Mouse (Mus musculus) liver (tissue): ENCODE data around the gene Fbln1.
A peak's percentile ranks its signal among the peaks of the same experiment; 100 is the strongest.

Source experiments
- DNase-seq: peaks from one replicate; pipeline ENCODE4 v3.0.0-alpha.2; 2020; ENCODE audit warnings: mixed read lengths

The Fbln1 gene

DNA sequence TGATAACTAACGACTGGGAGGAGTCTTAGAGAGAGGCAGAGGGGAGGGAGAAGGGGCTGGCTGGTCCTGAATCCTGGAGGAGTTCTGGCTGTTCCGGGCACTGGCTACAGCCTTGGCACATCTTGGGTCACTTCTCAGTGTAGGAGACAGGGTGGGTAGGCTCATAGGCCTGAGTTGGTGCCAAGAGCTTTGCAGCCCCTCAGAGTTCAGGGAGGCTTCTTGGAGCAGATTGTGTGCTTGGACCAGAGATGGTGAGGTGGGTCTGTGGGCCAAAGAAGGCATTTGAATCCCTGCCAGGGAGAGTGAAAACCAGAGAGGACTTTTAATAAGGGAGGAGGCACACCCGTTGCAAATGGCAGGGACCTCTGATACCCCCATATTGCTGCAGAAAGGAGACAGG lies 1.3 kb downstream of the Fbln1 start:
- no peak for DNase-seq

DNA sequence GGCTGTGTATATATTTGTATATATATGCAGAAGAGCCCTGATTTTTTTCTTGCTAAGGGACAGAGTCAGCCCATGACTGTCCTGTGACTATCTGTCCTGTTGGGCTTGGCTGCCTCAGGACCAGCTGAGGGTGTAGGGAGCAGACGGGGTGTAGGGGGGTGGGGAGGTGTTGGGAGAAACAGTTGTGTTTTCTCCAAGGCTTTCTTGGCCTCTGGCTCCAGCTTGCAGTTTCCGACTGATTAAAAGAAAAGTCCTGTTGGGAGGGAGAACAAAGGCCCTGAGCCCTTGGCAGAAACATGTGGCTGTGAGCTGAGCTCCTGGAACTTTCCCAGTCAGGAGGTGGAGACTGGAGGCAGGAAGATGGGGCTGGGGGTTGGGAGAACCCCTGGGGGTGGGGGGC lies 2.0 kb downstream of the Fbln1 start:
- no peak for DNase-seq

DNA sequence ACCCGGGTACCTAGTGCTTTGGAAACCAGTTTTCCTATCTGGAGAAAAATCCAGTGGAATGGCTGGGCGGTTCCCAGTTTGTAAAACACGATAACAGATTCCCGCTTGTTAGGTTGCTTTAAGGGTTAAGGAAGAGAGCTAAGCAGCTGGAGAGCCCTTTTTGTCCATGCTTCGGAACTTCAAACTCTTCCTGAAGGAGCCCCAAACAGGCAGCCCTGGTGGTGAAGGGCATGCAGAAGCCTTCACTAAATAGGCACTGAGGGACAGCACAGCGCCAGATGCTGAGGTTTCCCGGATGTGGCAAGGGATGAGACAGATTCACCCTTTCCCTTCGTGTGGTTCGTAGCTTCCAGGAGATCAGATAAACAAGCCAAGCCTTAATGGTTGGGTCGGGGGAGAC lies 2.6 kb downstream of the Fbln1 start:
- no peak for DNase-seq

DNA sequence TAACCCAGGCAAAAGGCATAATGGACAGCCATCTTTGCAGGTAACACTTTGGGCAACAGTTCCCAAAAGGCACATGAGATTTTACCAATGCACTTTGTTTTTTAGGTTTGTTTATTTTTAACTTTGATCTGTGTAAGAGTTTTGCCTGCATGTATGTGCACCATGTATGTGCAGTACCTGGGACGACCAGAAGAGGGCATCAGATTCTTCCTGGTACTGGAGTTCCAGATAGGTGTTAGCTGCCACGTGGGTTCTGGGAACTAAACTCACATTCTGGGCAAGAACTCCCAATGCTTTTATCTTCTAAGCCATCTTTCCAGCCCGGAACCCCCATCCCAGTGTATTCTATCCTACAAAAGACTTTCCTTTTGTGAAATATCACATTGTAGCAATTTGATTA lies 3.6 kb downstream of the Fbln1 start:
- DNase-seq, result peak; percentile 34

DNA sequence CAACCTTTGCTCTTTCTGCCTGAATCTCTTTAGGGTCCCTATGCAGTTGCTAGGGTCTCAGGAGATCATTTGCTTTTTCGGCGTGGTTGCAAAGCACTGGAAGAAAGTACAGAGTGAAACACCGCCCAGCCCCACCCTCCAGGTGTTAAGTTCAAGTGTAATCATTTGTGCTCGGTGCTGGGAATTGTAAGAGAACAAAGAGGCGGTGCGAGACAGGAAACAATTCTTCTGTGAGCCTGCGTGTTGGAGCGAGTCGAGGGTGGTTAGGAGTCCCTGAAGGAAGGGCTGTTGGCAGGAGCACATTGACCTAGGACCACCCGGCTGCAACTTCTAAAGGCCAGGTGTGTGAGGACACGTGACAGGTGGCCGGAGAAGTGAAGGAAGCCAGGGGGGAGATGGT lies 4.9 kb downstream of the Fbln1 start:
- DNase-seq, result no peak

DNA sequence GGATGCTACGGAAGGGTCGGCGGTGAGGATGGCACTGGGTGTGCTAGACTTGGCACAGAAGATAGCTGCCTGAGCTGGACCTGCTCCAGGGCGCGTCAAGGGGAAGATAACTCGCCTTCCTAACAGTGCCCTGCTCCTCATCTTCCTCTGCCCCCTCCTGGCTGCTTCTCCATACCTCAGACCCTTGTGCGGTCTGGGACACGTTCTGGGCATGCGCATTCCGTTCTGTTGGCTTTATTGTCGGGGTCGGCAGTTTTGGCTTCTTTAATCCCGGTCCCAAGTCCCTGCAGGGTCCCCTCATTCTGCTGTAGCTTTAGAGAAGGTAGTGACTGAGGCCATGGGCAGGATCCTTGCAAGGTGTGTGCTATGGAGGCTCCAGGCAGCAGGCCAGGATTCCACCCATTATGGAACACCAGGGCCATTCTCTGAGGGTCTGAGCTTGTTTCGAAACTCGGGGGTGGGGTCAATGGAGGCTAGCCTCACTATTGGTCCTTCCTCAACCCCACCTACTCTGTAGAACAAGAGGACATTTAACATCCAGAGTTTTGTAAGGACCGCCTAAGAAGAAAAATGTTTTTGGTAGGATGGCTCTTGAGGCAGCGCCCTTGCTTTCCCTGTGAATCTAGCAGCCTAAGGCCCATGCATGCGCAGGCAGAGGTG lies 5.5 kb downstream of the Fbln1 start:
- no peak for DNase-seq

DNA sequence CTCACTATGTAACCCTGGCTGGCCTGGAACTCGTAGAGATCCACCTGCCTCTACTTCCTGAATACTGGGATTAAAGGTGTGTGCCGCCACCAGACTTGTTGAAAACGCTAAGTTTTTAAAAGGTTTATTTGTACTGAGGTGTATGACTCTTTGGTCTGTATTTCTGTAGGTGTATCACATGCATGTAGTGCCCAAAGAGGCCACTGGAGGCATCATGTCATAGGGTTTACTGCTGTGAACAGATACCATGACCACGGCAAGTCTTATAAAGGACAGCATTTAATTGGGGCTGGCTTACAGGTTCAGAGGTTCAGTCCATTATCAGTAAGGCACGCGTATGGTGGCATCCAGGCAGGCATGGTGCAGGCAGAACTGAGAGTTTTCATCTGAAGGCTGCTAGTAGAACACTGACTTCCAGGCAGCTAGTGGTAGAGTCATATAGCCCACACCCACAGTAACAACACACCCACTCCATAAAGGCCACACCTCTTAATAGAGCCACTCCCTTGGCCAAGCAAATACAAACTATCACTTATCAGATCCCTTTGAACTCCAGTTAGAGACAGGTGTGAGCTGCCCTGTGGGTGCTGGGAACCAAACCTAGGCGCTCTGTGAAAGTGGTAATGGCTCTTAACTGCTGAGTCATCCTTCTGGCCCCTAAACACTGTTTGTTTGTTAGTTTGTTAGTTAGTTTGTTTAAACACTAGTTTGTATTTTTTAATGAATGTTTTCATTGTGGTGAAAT lies 10.5 kb downstream of the Fbln1 start:
- no peak for DNase-seq

DNA sequence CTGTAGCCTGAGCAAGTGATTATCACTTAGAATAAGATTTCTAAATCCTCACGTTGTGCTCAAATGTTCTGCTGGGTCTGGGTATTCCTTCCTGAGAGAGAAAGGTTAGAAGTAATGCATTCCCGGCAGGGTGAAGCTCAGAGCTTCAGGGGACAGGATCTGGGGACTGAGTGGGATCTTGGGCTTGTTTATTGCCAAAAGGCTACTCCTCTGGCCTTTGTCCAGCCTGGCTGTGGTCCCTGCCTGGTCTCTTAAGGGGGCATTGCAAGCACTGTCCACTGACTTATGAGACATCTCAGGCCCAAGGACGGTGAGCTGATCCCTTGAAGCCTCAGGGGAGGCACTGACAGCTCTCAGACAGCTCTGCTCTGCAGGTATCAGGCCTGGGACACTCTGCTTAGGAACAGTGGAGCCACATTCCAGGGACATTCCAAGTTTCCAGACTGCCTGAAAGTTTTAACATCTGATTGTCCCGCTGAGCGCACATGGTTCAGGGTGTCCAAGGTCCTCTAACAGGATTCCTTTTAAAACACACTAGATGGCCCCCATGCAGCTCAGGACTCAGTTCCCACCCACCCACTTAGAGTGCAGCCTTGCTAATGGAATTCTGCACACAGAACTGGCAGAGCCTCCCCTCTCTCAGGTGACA lies 13.0 kb downstream of the Fbln1 start:
- no peak for DNase-seq

DNA sequence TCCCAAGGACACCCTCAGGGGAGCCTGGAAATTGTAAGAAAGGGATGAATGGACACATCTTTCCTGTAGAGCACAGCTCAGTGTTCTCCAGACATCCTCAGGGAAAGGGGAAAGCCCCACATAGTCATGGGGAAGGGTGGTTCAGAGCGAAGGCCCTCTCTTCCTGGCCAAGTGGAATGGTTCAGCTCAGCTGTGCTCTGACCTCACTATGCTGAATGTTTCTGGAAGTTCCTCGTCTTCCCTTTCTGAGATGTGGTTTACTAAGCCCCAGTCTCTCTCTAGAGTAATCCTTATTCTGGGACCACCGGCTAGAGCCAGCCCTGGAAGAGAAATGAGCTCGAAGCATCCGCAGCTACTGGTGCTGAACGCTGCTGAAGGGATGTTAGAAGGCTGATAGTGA lies 14.6 kb downstream of the Fbln1 start:
- no peak for DNase-seq

DNA sequence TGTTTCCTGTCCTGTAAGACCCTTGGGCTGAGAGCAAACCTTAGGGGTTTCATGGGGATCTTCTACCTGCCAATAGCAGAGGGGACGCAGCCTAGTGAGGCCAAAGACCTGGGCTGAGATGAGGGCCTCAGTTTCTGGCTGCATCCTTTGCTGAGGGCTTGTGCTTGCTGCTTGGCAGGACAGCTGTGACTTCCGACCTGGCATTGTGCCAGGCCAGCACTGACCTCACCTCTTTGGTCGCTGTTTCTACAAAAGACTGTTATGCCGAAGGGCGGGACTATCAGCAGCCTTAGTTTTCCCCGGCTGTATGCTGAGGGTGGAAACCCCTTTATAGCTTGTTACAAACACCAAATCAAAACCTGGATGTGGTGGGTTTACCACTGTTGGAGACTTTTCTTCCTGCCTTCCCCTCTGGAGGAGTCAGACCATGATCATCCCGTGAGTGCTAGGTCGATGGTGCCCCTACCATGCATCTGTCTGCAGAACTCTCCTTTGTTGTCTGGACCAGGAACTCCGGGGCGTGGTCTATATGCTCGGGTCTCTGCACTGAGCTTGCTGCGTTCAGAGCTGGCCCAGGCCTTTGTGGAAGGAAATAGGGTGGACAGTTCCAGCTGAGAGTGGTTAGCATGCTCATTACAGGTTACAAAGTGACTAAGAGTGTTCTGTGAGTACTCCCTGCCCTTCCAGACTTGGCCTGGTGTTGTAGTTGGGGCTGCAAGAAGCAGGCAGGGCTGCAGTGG lies 15.5 kb downstream of the Fbln1 start:
- DNase-seq, result no peak

DNA sequence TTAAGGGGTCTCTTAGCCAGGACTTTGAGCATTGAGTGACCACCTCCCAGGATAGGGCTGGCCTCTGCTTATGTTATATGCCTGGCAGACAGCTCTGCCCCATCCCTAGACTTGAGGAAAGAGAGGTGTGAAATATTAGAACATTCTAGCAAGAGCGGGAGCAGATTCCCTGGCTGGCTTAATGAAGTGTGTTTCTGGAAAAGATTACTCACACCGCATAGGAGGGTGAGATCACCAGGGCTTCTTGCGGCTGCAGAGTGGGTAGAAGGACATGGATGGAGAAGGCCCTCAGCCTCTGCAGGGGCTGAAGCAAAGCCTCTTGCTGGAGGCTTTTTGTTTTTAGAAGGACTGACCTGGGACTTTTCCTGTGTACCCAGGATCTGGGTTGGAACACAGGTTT lies 19.9 kb downstream of the Fbln1 start:
- DNase-seq, result no peak

DNA sequence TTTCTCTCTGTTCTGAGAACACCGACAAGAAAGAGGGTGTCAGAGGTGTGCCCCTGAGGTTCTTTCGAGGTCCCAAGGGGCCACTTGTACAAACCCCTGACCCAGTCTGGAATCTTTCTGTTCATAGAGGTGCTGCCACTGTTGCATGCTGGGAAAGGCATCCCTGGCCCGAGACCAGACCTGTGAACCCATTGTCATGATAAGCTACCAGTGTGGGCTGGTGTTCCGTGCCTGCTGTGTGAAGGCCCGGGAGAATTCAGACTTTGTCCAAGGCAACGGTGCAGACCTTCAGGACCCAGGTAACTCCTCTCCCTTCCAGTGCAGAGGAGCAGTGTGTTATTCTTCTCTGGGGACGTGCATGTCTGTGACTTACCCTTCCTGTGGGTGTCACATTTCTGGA lies 21.1 kb downstream of the Fbln1 start:
- DNase-seq, result no peak

DNA sequence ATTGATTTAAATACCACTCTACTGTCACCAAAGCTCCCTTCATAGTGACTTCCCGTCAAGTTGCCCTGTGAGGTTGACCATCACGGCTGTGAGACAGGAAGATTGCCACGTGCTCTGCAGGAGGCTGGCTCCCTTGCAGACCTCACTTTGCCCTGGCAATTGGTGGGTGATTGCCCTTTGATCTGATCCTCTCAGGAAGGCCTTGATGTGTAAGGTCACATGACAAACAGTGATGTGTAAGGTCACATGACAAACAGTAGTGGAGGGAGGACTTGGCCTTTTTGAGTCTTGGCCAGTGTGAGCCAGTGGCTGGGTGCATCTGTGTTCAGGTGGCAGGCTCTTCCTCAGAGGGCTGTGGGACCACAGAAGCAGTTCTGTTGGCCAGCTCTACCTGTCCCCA lies 22.8 kb downstream of the Fbln1 start:
- no peak for DNase-seq

DNA sequence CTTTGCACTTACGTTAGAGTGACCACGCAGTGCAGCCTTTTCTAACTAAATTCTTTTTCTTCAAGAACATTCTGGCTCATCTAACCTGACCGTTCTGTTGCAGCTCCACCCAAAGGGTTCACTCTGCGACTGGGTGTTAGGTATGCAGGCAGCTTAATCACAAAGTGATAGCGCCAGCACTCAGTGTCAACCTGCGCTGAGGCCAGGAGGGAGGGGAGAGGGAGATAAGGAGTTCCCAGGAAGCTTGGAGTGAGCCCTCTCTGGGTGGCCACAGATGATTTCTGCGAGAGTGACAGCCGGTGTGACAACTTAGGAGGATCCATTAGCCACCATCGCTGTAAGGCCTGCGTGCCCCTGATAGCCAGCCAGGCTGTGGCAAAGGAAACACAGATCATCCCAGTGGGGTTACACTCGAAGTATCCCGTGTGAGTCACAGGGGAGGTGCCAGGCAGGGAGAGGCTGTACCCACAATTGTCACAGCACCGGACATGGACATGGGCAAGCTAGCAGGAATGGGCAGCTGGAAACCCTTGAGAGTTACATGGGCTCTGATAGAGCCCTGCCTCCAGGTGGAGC lies 24.3 kb downstream of the Fbln1 start:
- DNase-seq, result peak; percentile 37

DNA sequence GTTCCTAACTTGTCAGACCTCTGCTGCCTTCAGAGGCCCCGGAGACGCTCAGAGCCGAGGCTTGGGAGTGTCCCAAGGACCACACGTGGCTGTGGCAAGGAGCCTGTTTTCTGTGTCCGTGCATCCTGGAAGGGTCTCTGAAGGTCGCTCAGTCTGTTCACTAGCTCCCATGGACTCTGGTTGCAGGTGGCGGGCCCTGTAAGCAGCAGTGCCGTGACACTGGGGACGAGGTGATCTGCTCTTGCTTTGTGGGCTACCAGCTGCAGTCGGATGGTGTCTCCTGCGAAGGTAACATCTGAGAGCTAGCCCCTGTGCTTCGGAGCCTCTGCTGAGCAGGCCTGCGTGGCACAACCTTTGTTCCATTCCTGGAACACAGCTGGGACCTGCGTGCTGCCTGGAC lies 24.9 kb downstream of the Fbln1 start:
- DNase-seq, result no peak

DNA sequence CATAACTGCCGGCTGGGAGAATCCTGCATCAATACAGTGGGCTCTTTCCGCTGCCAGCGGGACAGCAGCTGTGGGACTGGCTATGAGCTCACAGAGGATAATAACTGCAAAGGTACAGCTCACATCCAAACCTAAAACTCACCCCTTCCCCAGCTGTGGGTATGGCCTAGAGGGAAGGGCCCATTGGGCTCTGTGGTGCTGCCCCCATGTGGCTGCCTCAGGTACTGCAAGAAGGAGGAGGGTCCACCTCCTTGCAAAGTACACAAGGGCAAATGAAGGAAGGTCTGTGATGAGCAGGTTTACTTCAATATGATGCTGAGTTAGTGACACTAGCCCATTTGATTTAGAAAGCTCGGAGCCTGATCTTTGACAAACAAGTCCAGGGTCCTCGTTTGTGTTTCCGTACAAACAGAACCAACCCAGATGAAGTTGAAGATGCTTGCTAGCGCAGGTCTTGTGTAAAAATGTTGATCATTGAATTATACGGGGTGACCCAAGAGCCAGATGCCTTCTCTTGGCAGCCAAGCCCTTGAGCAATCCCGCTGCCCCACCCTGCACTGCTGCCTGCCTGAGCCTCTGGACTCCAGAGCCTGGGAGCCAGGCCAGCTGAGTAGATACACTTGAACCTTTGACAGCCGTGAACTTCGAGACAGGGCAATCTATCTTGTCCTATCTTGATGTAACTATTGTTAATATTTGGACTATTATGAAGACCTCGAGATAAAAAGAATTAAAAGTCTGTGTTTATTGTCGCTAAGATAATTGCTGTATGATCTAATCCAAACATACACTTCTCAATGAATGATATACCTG lies 25.9 kb downstream of the Fbln1 start:
- DNase-seq, result peak; percentile 59

DNA sequence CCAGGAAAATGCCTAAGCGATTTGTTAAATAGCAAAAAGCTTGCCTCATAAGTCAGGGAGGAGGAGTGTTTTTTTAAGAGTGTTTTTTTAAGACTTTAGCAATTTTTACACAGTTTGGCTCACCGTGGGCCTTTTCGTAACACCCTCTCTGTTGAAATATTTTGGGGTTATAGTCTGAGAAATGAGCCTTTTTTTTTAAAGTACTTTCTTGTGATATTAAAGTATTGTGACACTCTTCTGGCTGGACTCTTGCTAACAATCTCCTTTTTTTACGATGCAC lies 26.4 kb downstream of the Fbln1 start:
- DNase-seq, result no peak

DNA sequence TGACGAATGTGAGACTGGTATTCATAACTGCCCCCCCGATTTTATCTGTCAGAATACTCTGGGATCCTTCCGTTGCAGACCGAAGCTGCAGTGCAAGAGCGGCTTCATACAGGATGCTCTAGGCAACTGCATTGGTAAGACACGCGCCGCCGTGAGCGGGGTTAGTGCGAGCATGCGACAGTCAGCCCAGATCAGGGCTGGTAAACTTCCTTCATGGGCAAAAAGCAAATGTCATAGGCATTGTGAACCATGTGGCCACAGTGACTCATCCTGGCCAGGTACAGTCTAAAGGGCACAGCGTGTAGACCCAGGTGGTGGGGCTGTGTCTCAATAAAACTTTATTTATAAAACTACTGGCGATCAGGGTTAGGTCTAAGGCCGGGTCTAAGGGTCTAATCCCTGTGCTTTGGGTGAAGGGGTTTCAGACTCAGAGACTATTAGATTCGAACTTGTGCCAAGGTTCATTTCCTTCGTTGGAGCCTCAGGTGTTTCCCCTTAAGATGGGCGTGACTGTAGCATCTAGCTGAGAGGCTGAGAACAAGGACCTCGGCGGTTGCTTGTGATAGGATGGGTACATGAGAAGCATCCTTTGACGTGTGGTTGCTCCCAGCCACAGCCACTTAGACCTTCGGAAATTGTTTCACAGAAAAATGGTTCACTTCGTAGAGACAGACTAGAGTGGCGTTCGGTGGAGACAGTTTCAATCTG lies 26.9 kb downstream of the Fbln1 start:
- DNase-seq, result no peak

DNA sequence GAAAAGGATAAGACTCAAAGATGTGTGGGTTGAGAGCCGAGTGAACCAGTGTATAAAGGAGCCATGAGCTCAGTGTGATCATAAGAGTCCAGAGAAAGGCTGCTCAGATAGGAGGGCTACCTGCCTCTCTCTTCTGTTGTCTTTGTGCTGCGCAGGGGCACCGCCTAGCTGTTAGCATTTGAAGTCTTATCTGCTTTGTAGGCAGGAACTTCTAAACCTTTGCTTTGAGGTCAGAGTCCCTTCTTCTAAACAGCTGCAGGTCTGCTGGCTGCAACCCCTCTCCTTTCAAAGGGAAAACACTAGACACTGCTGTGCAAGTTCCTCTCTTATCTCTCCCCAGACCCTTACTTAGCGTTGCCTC lies 27.5 kb downstream of the Fbln1 start:
- DNase-seq, result no peak

DNA sequence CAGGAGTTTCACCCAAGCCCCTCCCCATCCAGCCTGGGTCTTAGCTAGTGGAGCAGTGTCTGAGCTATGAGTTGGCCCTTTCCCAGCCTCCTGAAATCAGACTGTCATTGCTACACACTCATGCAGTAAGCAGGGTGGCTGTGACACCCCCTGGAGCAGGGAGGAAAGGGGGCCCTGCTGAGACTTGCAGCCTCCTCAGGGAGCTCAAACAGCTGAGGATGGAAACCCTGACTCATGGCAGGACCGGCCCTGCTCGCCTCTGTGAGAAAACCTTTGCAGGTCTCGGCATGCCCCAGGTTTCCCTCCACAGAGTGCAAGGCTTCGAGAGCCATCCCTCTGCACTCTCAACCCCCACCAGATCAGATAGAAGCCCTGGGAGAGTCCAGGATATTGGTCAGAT lies 27.9 kb downstream of the Fbln1 start:
- no peak for DNase-seq

DNA sequence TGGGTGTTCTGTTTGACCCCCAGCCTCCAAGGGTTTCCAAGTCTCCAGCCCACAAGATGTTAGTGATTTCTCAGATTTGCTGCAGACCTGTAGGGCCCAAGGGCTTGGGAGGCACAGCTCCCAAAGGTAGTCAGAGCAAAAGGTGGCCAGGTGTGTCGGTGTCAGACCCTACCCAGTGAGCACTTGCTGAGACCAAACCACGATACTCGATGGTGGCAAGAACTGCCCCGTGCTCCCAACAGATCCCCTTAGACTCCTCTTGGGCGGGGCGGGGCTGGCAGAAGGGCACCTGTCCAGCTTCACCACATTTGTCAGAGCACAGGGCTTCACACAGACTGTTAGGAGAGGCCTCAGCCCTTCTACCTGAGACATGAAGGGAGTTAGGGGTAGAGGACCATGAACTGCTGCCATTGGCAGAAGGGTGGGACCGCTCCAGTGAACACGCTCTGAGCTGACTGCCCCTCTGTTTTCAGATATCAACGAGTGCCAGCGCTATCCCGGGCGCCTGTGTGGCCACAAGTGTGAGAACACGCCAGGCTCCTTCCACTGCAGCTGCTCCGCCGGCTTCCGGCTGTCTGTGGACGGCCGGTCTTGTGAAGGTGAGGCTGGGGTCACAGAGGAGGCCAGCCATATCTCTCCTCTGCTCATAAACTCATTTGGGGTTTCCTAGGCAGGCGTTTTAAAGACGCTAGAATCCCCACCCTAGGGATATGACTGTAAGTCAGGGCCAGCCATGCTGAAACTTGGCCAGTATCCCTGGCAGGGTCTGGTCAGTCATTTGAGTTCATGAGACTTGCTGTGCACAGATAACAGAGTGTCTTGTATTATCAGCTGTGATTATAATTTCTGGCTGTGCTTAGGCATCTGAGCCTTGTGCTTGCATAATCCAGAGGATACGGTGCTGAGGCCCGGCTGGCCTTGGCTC lies 33.3 kb downstream of the Fbln1 start:
- no peak for DNase-seq
